Mouse (Mus musculus) cerebellum, adult 2 months (tissue): ENCODE results near the gene Gdf10.

Experiments
- CTCF ChIP-seq: fragments of 200-500 bp; IDR thresholded peaks from 2 replicates; pipeline ENCODE4 v1.5.1; 2011; ENCODE audit warnings: low read depth, mild to moderate bottlenecking, control low read depth, low read length, moderate library complexity, borderline replicate concordance; ENCODE audit not compliant: insufficient read depth
- POLR2A ChIP-seq: fragments of 200-500 bp; IDR thresholded peaks from 2 replicates; pipeline ENCODE4 v1.6.1; 2011; ENCODE audit warnings: low read length, control low read depth, borderline replicate concordance; ENCODE audit not compliant: insufficient read depth

DNA sequence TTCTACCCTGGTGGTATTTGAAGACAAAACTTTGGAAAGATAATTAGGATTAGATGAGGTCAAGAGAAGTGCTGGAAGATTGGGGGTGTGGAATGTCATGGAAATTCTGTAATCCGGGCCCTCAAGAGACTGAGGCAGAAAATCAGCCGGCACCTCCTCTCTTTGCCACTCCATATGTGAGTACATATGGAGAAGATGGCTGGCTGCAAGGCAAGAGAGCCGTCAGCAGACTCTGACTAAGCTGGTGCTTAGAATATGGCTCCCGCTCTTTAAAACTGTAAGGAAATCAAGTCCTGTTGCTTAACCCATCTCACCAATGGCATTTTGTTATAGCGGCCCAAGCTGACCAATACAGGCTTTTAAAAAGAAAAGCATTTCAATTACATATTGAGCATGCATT, 27.6 kb upstream of the Gdf10 start:
- TF ChIP-seq CTCF (no peak), POLR2A (no peak)
